Mouse (Mus musculus): ENCODE results near the gene Gm26992. TPM values are rescaled to one million over a fixed set of nuclear protein-coding genes. Genes with fewer than 3 reads are reported as not detected.

Gm26992 gene
- polyA plus RNA-seq (2014; fragmentation: Nextera tagmentation; extraction: Ambion mirVana) = 0.76 TPM in 1 of 2 replicates, not detected in the other

GRCm38 (mm10) chrX:103421710-103422109 is at the start of gene Gm26992:
TSS of gene Gm26992 (plus strand) at chrX:103422010.
- no peaks in the 10 kb centered on the region for H3K27me3 ChIP-seq (ENCODE audit: control insufficient read depth, insufficient read depth, low read length)
- ATAC-seq (ENCODE audit: insufficient number of reproducible peaks, insufficient read depth, low FRiP score, low read depth) = no peak
- H3K4me3 ChIP-seq (ENCODE audit: low read depth, low read length) = no peak within 1 kb of the TSS
- H3K9me3 ChIP-seq (ENCODE audit: control insufficient read depth, low read depth, low read length) = no peaks in the 10 kb centered on the region
- 90% methylated on average over 2 of the region's 2 CpGs for WGBS
- H3K27ac ChIP-seq (ENCODE audit: low read length) = no peak within 1 kb of the TSS
- no peak within 1 kb of the TSS for H3K9ac ChIP-seq (replicated peaks; ENCODE audit: low read depth, low read length)
- H3K36me3 ChIP-seq (ENCODE audit: control insufficient read depth, insufficient read depth, low read length) = no peaks in the 10 kb centered on the region
- H3K4me1 ChIP-seq (ENCODE audit: control insufficient read depth, insufficient read depth, low read length) = no peaks in the 10 kb centered on the region
- H3K4me2 ChIP-seq (replicated peaks; ENCODE audit: low read depth, low read length) = no peak within 1 kb of the TSS

GRCm38 (mm10) chrX:103374250-103374649 is 47.6 kb upstream of the Gm26992 start:
- Histone ChIP-seq H3K36me3 (ENCODE audit: control insufficient read depth, insufficient read depth, low read length) (no peaks in the 10 kb centered on the region), H3K27me3 (ENCODE audit: control insufficient read depth, insufficient read depth, low read length) (no peaks in the 10 kb centered on the region), H3K9me3 (ENCODE audit: control insufficient read depth, low read depth, low read length) (no peaks in the 10 kb centered on the region), H3K4me3 (ENCODE audit: low read depth, low read length) (no peak overlapping the region), H3K27ac (ENCODE audit: low read length) (no peak overlapping the region), H3K9ac (replicated peaks; ENCODE audit: low read depth, low read length) (no peak overlapping the region), H3K4me1 (ENCODE audit: control insufficient read depth, insufficient read depth, low read length) (no peaks in the 10 kb centered on the region), H3K4me2 (replicated peaks; ENCODE audit: low read depth, low read length) (no peak overlapping the region)
- WGBS = 58% methylated on average over 5 of the region's 5 CpGs
- ATAC-seq (ENCODE audit: insufficient number of reproducible peaks, insufficient read depth, low FRiP score, low read depth) = no peak

GRCm38 (mm10) chrX:103384528-103384927 is 37.3 kb upstream of the Gm26992 start:
- H3K4me2 ChIP-seq (replicated peaks; ENCODE audit: low read depth, low read length) = no peak overlapping the region
- no peaks in the 10 kb centered on the region for H3K36me3 ChIP-seq (ENCODE audit: control insufficient read depth, insufficient read depth, low read length)
- no peak overlapping the region for H3K4me3 ChIP-seq (ENCODE audit: low read depth, low read length)
- no peak overlapping the region for H3K9ac ChIP-seq (replicated peaks; ENCODE audit: low read depth, low read length)
- ATAC-seq (ENCODE audit: insufficient number of reproducible peaks, insufficient read depth, low FRiP score, low read depth) = no peak
- no peaks in the 10 kb centered on the region for H3K27me3 ChIP-seq (ENCODE audit: control insufficient read depth, insufficient read depth, low read length)
- 78% methylated on average over 3 of the region's 3 CpGs for WGBS
- H3K9me3 ChIP-seq (ENCODE audit: control insufficient read depth, low read depth, low read length) = no peaks in the 10 kb centered on the region
- no peak overlapping the region for H3K27ac ChIP-seq (ENCODE audit: low read length)
- no peaks in the 10 kb centered on the region for H3K4me1 ChIP-seq (ENCODE audit: control insufficient read depth, insufficient read depth, low read length)

- 72% methylated on average over 3 of the region's 3 CpGs for WGBS
Observed at GRCm38 (mm10) chrX:103388131-103388530, 33.7 kb upstream of the Gm26992 start.

GRCm38 (mm10) chrX:103393841-103394240 is 28.0 kb upstream of the Gm26992 start:
- H3K4me2 ChIP-seq (replicated peaks; ENCODE audit: low read depth, low read length) = no peak overlapping the region
- no peak for ATAC-seq (ENCODE audit: insufficient number of reproducible peaks, insufficient read depth, low FRiP score, low read depth)
- H3K27me3 ChIP-seq (ENCODE audit: control insufficient read depth, insufficient read depth, low read length) = no peaks in the 10 kb centered on the region
- no peaks in the 10 kb centered on the region for H3K36me3 ChIP-seq (ENCODE audit: control insufficient read depth, insufficient read depth, low read length)
- H3K27ac ChIP-seq (ENCODE audit: low read length) = no peak overlapping the region
- H3K4me1 ChIP-seq (ENCODE audit: control insufficient read depth, insufficient read depth, low read length) = no peaks in the 10 kb centered on the region
- WGBS = 75% methylated on average over 1 of the region's 1 CpGs
- H3K9ac ChIP-seq (replicated peaks; ENCODE audit: low read depth, low read length) = no peak overlapping the region
- no peak overlapping the region for H3K4me3 ChIP-seq (ENCODE audit: low read depth, low read length)
- H3K9me3 ChIP-seq (ENCODE audit: control insufficient read depth, low read depth, low read length) = no peaks in the 10 kb centered on the region

More at GRCm38 (mm10) chrX:103388131-103388530, 33.7 kb upstream of the Gm26992 start:
- Histone ChIP-seq H3K9ac (replicated peaks; ENCODE audit: low read depth, low read length) (no peak overlapping the region), H3K4me3 (ENCODE audit: low read depth, low read length) (no peak overlapping the region), H3K4me1 (ENCODE audit: control insufficient read depth, insufficient read depth, low read length) (no peaks in the 10 kb centered on the region), H3K4me2 (replicated peaks; ENCODE audit: low read depth, low read length) (no peak overlapping the region), H3K9me3 (ENCODE audit: control insufficient read depth, low read depth, low read length) (no peaks in the 10 kb centered on the region), H3K36me3 (ENCODE audit: control insufficient read depth, insufficient read depth, low read length) (no peaks in the 10 kb centered on the region), H3K27me3 (ENCODE audit: control insufficient read depth, insufficient read depth, low read length) (no peaks in the 10 kb centered on the region), H3K27ac (ENCODE audit: low read length) (no peak overlapping the region)
- ATAC-seq (ENCODE audit: insufficient number of reproducible peaks, insufficient read depth, low FRiP score, low read depth) = no peak

- Histone ChIP-seq H3K4me3 (ENCODE audit: low read depth, low read length) (no peak overlapping the region), H3K36me3 (ENCODE audit: control insufficient read depth, insufficient read depth, low read length) (no peaks in the 10 kb centered on the region), H3K4me2 (replicated peaks; ENCODE audit: low read depth, low read length) (no peak overlapping the region), H3K27ac (ENCODE audit: low read length) (no peak overlapping the region), H3K9me3 (ENCODE audit: control insufficient read depth, low read depth, low read length) (no peaks in the 10 kb centered on the region), H3K9ac (replicated peaks; ENCODE audit: low read depth, low read length) (no peak overlapping the region), H3K4me1 (ENCODE audit: control insufficient read depth, insufficient read depth, low read length) (no peaks in the 10 kb centered on the region), H3K27me3 (ENCODE audit: control insufficient read depth, insufficient read depth, low read length) (0 out of 2 replicates have a peak, but pooled peaks cover 2% of the 10 kb centered on the region)
- 39% methylated on average over 11 of the region's 13 CpGs for WGBS
- ATAC-seq (ENCODE audit: insufficient number of reproducible peaks, insufficient read depth, low FRiP score, low read depth) = no peak
Observed at GRCm38 (mm10) chrX:103405021-103405420, 16.8 kb upstream of the Gm26992 start.

- H3K4me1 ChIP-seq (ENCODE audit: control insufficient read depth, insufficient read depth, low read length) = no peaks in the 10 kb centered on the region
- no peaks in the 10 kb centered on the region for H3K27me3 ChIP-seq (ENCODE audit: control insufficient read depth, insufficient read depth, low read length)
- H3K9me3 ChIP-seq (ENCODE audit: control insufficient read depth, low read depth, low read length) = no peaks in the 10 kb centered on the region
- H3K9ac ChIP-seq (replicated peaks; ENCODE audit: low read depth, low read length) = no peak within 1 kb of the TSS
- 79% methylated on average over 5 of the region's 5 CpGs for WGBS
- no peak for ATAC-seq (ENCODE audit: insufficient number of reproducible peaks, insufficient read depth, low FRiP score, low read depth)
- no peak within 1 kb of the TSS for H3K4me3 ChIP-seq (ENCODE audit: low read depth, low read length)
- no peaks in the 10 kb centered on the region for H3K36me3 ChIP-seq (ENCODE audit: control insufficient read depth, insufficient read depth, low read length)
- no peak within 1 kb of the TSS for H3K4me2 ChIP-seq (replicated peaks; ENCODE audit: low read depth, low read length)
- no peak within 1 kb of the TSS for H3K27ac ChIP-seq (ENCODE audit: low read length)
Observed at GRCm38 (mm10) chrX:103414167-103414566, 7.6 kb upstream of the Gm26992 start, which contains the start of gene Tsx. TSS of gene Tsx (plus strand) at chrX:103414467.

- ATAC-seq (ENCODE audit: insufficient number of reproducible peaks, insufficient read depth, low FRiP score, low read depth) = no peak
- H3K36me3 ChIP-seq (ENCODE audit: control insufficient read depth, insufficient read depth, low read length) = no peaks in the 10 kb centered on the region
- no peaks in the 10 kb centered on the region for H3K4me1 ChIP-seq (ENCODE audit: control insufficient read depth, insufficient read depth, low read length)
- no peak overlapping the region for H3K4me2 ChIP-seq (replicated peaks; ENCODE audit: low read depth, low read length)
- H3K9ac ChIP-seq (replicated peaks; ENCODE audit: low read depth, low read length) = no peak overlapping the region
- no peaks in the 10 kb centered on the region for H3K9me3 ChIP-seq (ENCODE audit: control insufficient read depth, low read depth, low read length)
- H3K27ac ChIP-seq (ENCODE audit: low read length) = no peak overlapping the region
- 84% methylated on average over 7 of the region's 7 CpGs for whole genome bisulfite sequencing
- no peaks in the 10 kb centered on the region for H3K27me3 ChIP-seq (ENCODE audit: control insufficient read depth, insufficient read depth, low read length)
- no peak overlapping the region for H3K4me3 ChIP-seq (ENCODE audit: low read depth, low read length)
Observed at GRCm38 (mm10) chrX:103427677-103428076, 5.9 kb downstream of the Gm26992 start.

GRCm38 (mm10) chrX:103432293-103432692 is 10.5 kb downstream of the Gm26992 start:
- Histone ChIP-seq H3K9ac (replicated peaks; ENCODE audit: low read depth, low read length) (no peak overlapping the region), H3K9me3 (ENCODE audit: control insufficient read depth, low read depth, low read length) (no peaks in the 10 kb centered on the region), H3K4me1 (ENCODE audit: control insufficient read depth, insufficient read depth, low read length) (no peaks in the 10 kb centered on the region), H3K27ac (ENCODE audit: low read length) (no peak overlapping the region), H3K4me3 (ENCODE audit: low read depth, low read length) (no peak overlapping the region), H3K36me3 (ENCODE audit: control insufficient read depth, insufficient read depth, low read length) (no peaks in the 10 kb centered on the region), H3K27me3 (ENCODE audit: control insufficient read depth, insufficient read depth, low read length) (no peaks in the 10 kb centered on the region), H3K4me2 (replicated peaks; ENCODE audit: low read depth, low read length) (no peak overlapping the region)
- no peak for ATAC-seq (ENCODE audit: insufficient number of reproducible peaks, insufficient read depth, low FRiP score, low read depth)
- WGBS = 56% methylated on average over 7 of the region's 7 CpGs
